Mouse (Mus musculus) embryonic facial prominence, embryonic 13.5 days (tissue): ENCODE measurements around the gene Olfr1298. TPM values are rescaled to one million over a fixed set of nuclear protein-coding genes. Genes with fewer than 3 reads are reported as not detected.

Experiments
- ATAC-seq: fragments of 200-750 bp; cut with Nextera tagmentation; 2 replicates; pipeline ENCODE4 v1.8.0; 2017; ENCODE audit warnings: low read depth; ENCODE audit not compliant: insufficient number of reproducible peaks, insufficient read depth, low FRiP score, low TSS enrichment
- H3K27ac ChIP-seq: fragments of 300-500 bp; sonication (generic); 2 replicates; pipeline ENCODE4 v1.5.1; 2015; ENCODE audit warnings: moderate library complexity, mild to moderate bottlenecking, inconsistent platforms
- H3K27me3 ChIP-seq: fragments of 300-500 bp; sonication (generic); 2 replicates; pipeline ENCODE4 v1.6.1; 2015; ENCODE audit warnings: mild to moderate bottlenecking, inconsistent platforms
- H3K36me3 ChIP-seq: fragments of 300-500 bp; sonication (generic); 2 replicates; pipeline ENCODE4 v1.6.1; 2015; ENCODE audit warnings: mild to moderate bottlenecking, inconsistent platforms
- H3K4me1 ChIP-seq: fragments of 300-500 bp; sonication (generic); 2 replicates; pipeline ENCODE4 v1.6.1; 2015; ENCODE audit warnings: inconsistent platforms
- H3K4me2 ChIP-seq: fragments of 300-500 bp; sonication (generic); 2 replicates; pipeline ENCODE4 v1.6.1; 2015; ENCODE audit warnings: moderate library complexity, mild to moderate bottlenecking, inconsistent platforms
- H3K4me3 ChIP-seq: fragments of 300-500 bp; sonication (generic); 2 replicates; pipeline ENCODE4 v1.5.1; 2015; ENCODE audit warnings: mild to moderate bottlenecking, inconsistent platforms
- H3K9ac ChIP-seq: fragments of 300-500 bp; sonication (generic); 2 replicates; pipeline ENCODE4 v1.6.1; 2015; ENCODE audit warnings: mild to moderate bottlenecking, inconsistent platforms
- H3K9me3 ChIP-seq: fragments of 300-500 bp; sonication (generic); 2 replicates; pipeline ENCODE4 v1.6.1; 2016; ENCODE audit warnings: inconsistent platforms
- WGBS: fragments of 180-500 bp; shearing (Covaris S2); methylation state at CpG from one replicate; pipeline ENCODE4 v1.1.7; 2015; ENCODE audit warnings: mixed read lengths; 5-methylcytosine and 5-hydroxymethylcytosine counted together
- polyA plus RNA-seq: library from polyadenylated mRNA; unstranded; fragments of >200 nt; fragmentation: Nextera tagmentation; extraction: Ambion mirVana; gene quantifications from 2 replicates; pipeline ENCODE4 v1.2.1, GENCODE M21; 2015

Gene Olfr1298
- not detected in 2 replicates for polyA plus RNA-seq

DNA sequence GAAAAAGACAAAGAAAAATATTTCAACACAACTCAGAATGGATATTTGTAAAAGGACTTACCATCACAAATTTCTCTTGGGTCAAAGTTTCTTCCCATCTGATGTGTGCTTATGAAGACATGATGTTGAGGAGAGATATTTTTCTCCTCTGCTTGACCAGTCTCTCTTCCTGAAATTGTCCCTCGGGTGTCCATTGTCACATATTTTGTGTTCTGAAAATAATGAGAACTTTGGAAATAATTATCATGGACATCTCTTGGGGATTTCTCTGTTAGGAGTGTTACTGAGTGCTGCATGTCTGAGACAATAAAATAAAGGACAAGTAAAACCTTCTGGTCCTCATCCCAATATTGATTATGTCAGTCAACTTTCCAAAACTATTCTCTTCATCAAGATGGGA is at the start of gene Olfr1298:
TSS of gene Olfr1298 (minus strand) at position 101 of the 400 bp plus-strand sequence.
- H3K4me3 ChIP-seq, result no peak within 1 kb of the TSS
- no peaks in the 10 kb centered on the region for H3K9me3 ChIP-seq
- no peak within 1 kb of the TSS for H3K27ac ChIP-seq
- no peaks in the 10 kb centered on the region for H3K27me3 ChIP-seq
- WGBS, result 76% methylated on average over 1 of the region's 1 CpGs
- no peak within 1 kb of the TSS for H3K4me2 ChIP-seq
- no peak for ATAC-seq
- H3K9ac ChIP-seq, result no peak within 1 kb of the TSS
- no peaks in the 10 kb centered on the region for H3K4me1 ChIP-seq
- no peaks in the 10 kb centered on the region for H3K36me3 ChIP-seq

DNA sequence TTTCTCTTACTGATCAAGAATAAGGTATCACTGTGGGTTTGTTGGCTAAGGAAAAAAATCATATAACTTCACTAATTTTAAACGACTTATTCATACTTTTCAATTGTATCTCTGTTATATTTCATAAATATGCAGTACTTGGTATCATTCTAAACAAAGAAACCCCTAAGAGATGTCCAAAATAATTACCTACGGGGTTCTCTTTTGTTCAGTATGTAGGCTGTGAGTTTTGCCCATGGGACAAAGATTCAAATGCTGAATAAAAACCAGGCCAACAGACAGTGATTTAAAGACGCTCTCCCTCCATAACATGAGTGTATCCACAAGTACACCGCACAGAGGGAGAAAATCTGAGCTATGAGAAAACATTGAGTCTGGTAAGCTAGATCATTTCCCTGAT is 12.1 kb upstream of the Olfr1298 start, which contains the start of gene Olfr1299:
TSS of gene Olfr1299 (plus strand) at position 301 of the 400 bp plus-strand sequence.
- ATAC-seq, result no peak
- no peaks in the 10 kb centered on the region for H3K4me1 ChIP-seq
- no peak within 1 kb of the TSS for H3K4me2 ChIP-seq
- H3K4me3 ChIP-seq, result no peak within 1 kb of the TSS
- no peaks in the 10 kb centered on the region for H3K9me3 ChIP-seq
- 68% methylated on average over 4 of the region's 4 CpGs for WGBS
- H3K9ac ChIP-seq, result no peak within 1 kb of the TSS
- no peak within 1 kb of the TSS for H3K27ac ChIP-seq
- H3K27me3 ChIP-seq, result no peaks in the 10 kb centered on the region
- H3K36me3 ChIP-seq, result no peaks in the 10 kb centered on the region

DNA sequence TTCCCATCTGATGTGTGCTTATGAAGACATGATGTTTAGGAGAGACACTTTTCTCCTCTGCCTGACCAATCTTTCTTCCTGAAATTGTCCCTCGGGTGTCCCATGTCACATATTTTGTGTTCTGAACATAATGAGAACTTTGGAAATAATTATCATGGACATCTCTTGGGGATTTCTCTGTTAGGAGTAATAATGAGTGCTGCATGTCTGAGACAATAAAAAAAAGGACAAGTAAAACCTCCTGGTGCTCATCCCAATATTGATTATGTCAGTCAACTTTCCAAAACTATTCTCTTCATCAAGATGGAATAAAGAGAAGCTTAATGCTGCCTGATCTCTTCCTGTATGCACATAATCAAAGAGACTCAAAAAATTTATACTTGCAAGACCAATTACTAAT is 22.6 kb downstream of the Olfr1298 start, which contains the start of gene Olfr1297:
TSS of gene Olfr1297 (minus strand) at position 101 of the 400 bp plus-strand sequence.
- ATAC-seq, result no peak
- Histone ChIP-seq H3K4me1 (no peaks in the 10 kb centered on the region), H3K9ac (no peak within 1 kb of the TSS), H3K4me3 (no peak within 1 kb of the TSS), H3K27me3 (no peaks in the 10 kb centered on the region), H3K27ac (no peak within 1 kb of the TSS), H3K4me2 (no peak within 1 kb of the TSS), H3K9me3 (no peaks in the 10 kb centered on the region), H3K36me3 (no peaks in the 10 kb centered on the region)
- WGBS, result 72% methylated on average over 1 of the region's 1 CpGs

Other genes starting within 250 kb of the Olfr1298 start
- not detected in 2 replicates for gene Olfr1286, start 226.1 kb downstream of the Olfr1298 start, polyA plus RNA-seq
- gene Olfr1287, start 200.1 kb downstream of the Olfr1298 start, polyA plus RNA-seq, result not detected in 2 replicates
- gene Olfr1288, start 175.1 kb downstream of the Olfr1298 start, polyA plus RNA-seq, result not detected in 2 replicates
- not detected in 2 replicates for gene Olfr1289, start 168.4 kb downstream of the Olfr1298 start, polyA plus RNA-seq
- gene Olfr1290, start 155.4 kb downstream of the Olfr1298 start, polyA plus RNA-seq, result not detected in 2 replicates
- not detected in 2 replicates for gene Olfr1291-ps1, start 152.0 kb downstream of the Olfr1298 start, polyA plus RNA-seq
- not detected in 2 replicates for gene Olfr1293-ps, start 124.0 kb downstream of the Olfr1298 start, polyA plus RNA-seq
- gene Olfr1294, start 108.9 kb downstream of the Olfr1298 start, polyA plus RNA-seq, result not detected in 2 replicates
- not detected in 2 replicates for gene Olfr1295, start 79.5 kb downstream of the Olfr1298 start, polyA plus RNA-seq
- gene Olfr1297, start 22.7 kb downstream of the Olfr1298 start, polyA plus RNA-seq, result not detected in 2 replicates
- not detected in 2 replicates for gene Olfr1299, start 12.2 kb upstream of the Olfr1298 start, polyA plus RNA-seq
- not detected in 2 replicates for gene Olfr1301, start 101.8 kb upstream of the Olfr1298 start, polyA plus RNA-seq
- gene Olfr1302, start 128.2 kb upstream of the Olfr1298 start, polyA plus RNA-seq, result not detected in 2 replicates
- gene Olfr1303, start 171.1 kb upstream of the Olfr1298 start, polyA plus RNA-seq, result not detected in 2 replicates
- not detected in 2 replicates for gene Olfr1305, start 227.9 kb upstream of the Olfr1298 start, polyA plus RNA-seq